Mouse (Mus musculus): ENCODE measurements around the gene Psmd13.

Gene Psmd13

GRCm38 (mm10) chr7:140881696-140882468, at the start of gene Psmd13, which contains the start of gene Sirt3:
Gene Psmd13, plus strand, starts transcription at chr7:140881968.
Gene Sirt3, minus strand, starts transcription at chr7:140882309.
- peak; percentile 91 for DNase-seq

- DNase-seq: no peak
Observed at GRCm38 (mm10) chr7:140833341-140833740, 48.4 kb upstream of the Psmd13 start.

GRCm38 (mm10) chr7:140834968-140835757, 46.6 kb upstream of the Psmd13 start, which contains the start of gene Urah:
Gene Urah, plus strand, starts transcription at chr7:140835018.
- DNase-seq: no peak

GRCm38 (mm10) chr7:140835758-140836087, 46.0 kb upstream of the Psmd13 start:
- no peak for DNase-seq

GRCm38 (mm10) chr7:140836243-140837115, 45.3 kb upstream of the Psmd13 start:
- no peak for DNase-seq

GRCm38 (mm10) chr7:140839556-140839955, 42.2 kb upstream of the Psmd13 start:
- no peak for DNase-seq

DNA sequence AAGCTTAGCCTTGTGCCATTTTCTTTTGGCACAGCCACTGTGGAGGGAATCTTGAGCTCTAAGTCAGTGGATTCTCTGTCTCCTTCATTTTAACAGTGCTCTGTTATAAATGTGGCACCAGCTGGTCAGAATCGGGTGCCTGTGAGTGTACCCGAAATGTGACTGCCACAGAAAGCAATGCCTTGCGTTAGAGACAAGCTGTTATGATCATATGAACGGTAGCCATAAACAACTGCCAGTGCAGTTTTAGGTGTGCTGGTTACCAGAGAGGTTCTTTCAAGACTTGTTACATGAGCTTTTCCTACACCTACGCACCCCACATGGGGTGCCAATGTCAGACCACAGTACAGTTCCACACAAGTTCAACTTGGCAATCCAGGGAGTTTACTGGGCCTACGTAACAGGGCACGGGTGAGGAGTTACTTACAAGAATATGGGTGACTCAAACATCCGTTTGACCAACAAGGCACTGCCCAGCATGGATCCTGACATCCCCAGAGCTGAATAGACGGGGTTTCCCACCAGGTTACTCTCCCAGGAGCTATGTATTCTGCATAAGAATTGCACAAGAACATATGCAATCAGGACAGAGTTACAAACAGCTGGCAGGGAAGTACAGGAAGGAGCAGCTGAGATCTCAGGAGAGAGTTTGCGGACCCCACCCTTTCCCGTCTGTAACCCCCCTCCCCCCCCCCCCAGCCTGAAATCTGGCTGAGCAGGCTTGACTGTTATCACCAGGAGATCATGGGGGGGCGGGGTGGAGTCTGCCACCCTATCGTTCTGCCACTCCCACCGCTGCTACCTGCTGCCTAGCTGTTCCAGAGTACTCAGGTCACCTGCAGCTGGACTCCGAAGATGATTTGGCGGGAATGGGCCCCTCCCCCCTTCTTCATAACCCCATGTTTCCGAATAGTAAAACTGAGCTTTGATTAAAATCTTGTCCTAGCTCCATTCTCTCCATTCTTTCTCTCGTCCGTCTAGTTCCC, 40.7 kb upstream of the Psmd13 start:
- no peak for DNase-seq

DNA sequence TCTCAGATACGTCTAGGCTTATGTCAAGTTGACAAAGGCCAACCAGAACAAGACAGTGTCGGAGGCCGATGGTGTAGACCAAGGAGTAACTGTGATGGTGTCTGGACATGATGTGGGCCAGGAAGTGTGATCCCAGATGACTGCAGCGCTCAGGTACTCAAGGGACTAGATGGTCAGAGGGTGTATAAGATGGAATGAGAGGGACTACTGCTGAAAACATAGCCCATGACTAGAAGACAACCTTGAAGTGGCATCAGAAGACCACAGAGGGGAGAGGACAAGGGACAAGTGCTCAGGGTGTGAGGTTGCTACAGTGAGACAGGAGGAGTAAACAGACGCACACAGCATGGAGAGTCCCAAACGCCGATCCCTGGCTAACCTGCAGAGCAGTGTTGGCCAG, 38.0 kb upstream of the Psmd13 start:
- no peak for DNase-seq

DNA sequence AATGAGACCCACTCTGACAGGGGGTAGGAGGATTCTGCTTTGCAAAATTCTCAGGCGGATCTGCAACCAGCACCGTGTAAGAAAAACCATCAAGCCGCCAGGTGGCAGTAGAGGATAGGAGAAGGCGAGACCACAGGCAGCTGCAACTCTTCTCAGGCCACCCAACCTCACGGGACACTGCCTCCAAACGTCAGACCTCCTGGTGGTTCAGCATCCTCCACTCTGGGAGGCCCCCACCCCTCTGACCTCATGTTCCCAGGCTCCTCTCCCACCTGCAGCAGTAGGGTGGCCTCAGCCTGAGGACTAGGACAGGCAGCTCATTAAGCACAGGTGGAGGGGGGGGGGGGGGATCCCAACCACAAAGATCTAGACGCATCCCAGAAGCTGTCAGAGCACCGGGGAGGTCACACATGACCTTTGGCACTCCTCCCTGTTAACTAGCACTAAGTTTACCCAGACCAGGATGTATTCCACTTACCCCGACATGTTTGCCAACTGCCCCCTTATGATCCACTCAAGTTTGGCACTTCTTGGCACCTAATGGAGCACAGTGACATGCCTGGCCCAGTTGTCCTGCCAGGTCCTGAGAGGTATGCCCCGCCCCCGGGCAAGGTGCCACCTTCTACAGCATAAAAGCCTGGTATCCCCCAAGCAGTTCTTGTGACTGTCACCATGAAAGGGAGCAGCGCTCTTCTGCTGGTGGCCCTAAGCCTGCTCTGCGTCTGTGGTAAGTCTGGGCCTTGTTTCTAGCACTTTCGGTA, 36.7 kb upstream of the Psmd13 start, which contains the start of gene Scgb1c1:
Gene Scgb1c1 (plus strand): TSS at position 643 of the 761 bp plus-strand sequence.
- DNase-seq: peak; percentile 88

DNA sequence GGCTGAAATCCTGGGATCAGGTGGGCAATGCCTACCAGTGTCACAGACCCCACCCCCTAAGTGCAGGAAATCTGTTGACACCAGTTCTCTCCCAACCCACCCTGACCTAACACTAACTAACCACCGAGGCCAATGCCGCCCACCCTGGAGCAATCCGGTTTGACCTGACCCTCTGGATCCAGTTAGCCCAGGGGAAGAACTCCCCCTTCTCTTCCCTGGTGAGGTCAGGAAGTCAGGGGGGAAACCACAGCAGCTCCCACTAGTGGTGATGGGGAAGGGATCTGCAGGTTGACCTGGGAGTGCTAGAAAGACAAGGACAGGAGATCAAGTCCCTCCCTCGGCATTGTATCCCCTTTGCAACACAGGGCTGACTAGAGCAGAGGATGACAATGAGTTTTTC, 36.1 kb upstream of the Psmd13 start:
- DNase-seq: no peak

DNA sequence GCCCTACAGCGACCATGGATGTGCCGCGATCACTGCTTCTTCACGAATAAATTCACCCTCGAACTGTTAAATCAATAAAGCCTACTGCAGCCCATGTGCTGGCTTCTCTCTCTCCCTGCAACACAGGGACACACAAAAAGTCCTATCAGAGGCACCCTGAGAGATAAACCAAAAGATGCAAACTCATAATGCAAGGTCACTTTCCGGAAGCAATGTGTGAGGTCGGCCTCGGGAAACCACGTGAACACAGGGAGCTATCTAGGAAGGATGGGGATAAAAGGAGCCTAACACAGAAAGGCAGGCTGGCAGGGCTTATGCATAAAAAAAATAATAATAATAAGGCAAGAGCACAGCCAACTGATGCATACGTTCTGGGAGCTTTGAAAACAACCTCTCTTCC, 35.1 kb upstream of the Psmd13 start:
- DNase-seq: no peak

- DNase-seq: no peak
Observed at GRCm38 (mm10) chr7:140847755-140848580, 33.8 kb upstream of the Psmd13 start, which contains the start of gene Odf3. Gene Odf3, plus strand, starts transcription at chr7:140847805.

- no peak for DNase-seq
Observed at GRCm38 (mm10) chr7:140848591-140848990, 33.2 kb upstream of the Psmd13 start.

DNA sequence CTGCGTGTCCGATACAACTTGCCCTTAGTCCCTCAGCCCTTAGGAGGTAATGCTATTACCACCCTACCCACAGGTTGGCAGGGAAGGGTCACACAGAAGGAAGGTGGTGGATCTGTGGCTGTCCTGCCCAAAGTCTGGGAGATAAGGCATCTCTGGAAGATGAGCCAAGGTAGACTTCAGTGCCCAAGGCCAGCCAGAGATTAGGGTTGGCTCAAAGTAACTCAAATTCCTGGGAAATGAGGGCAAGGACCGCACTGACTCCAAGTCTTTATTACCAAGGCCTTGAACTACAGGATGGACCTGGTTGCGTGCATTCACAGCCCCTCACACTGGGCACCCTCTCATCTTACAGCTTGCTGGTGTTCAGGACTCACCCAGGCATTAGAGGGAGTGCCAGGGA, 29.9 kb upstream of the Psmd13 start:
- no peak for DNase-seq

- no peak for DNase-seq
Observed at GRCm38 (mm10) chr7:140853386-140853785, 28.4 kb upstream of the Psmd13 start.

- no peak for DNase-seq
Observed at GRCm38 (mm10) chr7:140854483-140854882, 27.3 kb upstream of the Psmd13 start.

GRCm38 (mm10) chr7:140855181-140855580, 26.6 kb upstream of the Psmd13 start:
- no peak for DNase-seq

DNA sequence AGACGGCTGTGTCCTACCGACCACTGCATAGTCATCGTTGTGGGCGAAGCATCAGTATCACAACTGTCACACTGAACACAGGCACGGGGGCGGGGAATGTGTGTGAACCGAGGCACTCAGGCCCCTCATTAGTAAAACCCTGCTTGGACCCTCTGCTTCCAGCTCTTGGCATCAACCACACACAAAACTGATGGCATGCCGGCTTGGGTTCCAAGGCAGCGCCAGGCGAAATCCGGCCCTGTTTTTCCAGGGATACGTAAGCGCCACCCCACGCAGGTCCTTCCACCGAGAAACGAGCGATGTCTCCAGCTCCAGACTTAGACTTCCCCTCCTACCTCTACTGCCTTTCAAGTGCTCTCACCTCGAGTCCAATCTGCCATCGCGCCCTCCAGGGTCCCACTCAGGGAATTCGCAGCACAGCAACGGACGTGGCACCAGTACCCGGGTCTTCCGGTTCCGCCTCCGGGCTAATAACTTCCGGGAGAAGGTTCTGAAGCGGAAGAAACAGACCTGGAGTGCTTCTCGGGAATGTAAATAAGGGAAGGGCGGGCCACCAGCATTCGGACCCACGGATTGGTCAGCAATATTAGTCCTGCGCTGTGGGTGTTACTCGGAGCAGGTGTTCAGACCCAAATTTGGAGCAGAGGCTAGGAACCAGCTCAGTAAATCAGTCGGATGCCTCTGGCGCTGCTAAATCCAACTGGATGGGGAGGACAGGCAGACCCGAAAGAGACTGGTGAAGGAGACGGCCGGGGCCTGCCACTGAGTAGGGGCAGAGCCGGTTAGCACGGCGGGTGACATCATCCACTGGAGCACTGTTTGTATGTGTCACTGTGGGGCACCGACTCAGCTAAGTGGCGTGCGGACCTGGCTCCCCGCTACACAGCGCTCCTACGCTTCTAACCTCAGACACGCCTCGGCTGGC, 25.6 kb upstream of the Psmd13 start, which contains the start of gene Gm45785:
Gene Gm45785 (minus strand): TSS at position 472 of the 925 bp plus-strand sequence.
- DNase-seq: peak; percentile 89
